Mouse (Mus musculus): ENCODE data around the gene Mast4.

DNA sequence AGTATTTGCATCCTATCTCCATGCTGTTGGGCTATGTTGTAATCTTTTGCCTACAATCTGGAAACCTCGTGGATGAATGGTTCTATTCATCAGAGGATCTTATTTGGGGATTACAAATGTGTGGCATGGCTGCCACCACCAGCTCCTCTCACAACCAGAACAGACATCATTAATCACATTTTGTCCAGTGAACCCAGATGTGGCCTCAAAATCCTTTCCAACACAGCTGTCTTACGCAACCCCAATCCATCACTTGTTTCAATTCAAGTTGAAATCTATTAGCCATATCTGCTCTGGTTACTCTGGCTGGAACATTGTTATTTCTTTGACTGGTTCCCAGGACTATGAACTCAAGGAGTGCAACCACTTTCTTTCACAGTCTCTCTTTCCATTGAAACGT lies 20.4 kb upstream of the Mast4 start:
- TF ChIP-seq CTCF (IDR thresholded peaks at IDR 0.05; ENCODE audit: borderline replicate concordance, control insufficient read depth, extremely low read depth, insufficient read depth, low read length, poor library complexity), result no peak
- TF ChIP-seq POLR2A (IDR thresholded peaks at IDR 0.05; ENCODE audit: control insufficient read depth, extremely low read depth, insufficient read depth, low read length, poor library complexity), result no peak

All from thymus, adult 2 months (tissue).